Mouse (Mus musculus) heart, embryonic 10.5 days (tissue): ENCODE measurements at regions not wholly inside any gene's neighbourhood (a gene's known extent, or its start where the extent isn't known, plus 50 kb on each side); places are given as distances from the start of the nearest gene placed in this dataset.

Source experiments
- DNase-seq: peaks from one replicate; pipeline ENCODE4 v3.0.0-alpha.2; 2017; ENCODE audit warnings: low spot score
- H3K27ac ChIP-seq: fragments of 300-500 bp; sonication (generic); 2 replicates; pipeline ENCODE4 v1.5.1; 2016; ENCODE audit warnings: mild to moderate bottlenecking
- H3K27me3 ChIP-seq: fragments of 300-500 bp; sonication (generic); 2 replicates; pipeline ENCODE4 v1.6.1; 2016; ENCODE audit warnings: mild to moderate bottlenecking; ENCODE audit not compliant: poor library complexity, insufficient read depth, severe bottlenecking
- H3K36me3 ChIP-seq: fragments of 300-500 bp; sonication (generic); 2 replicates; pipeline ENCODE4 v1.6.1; 2016; ENCODE audit warnings: mild to moderate bottlenecking, moderate library complexity
- H3K4me1 ChIP-seq: fragments of 300-500 bp; sonication (generic); 2 replicates; pipeline ENCODE4 v1.6.1; 2016; ENCODE audit warnings: mild to moderate bottlenecking
- H3K4me3 ChIP-seq: fragments of 300-500 bp; sonication (generic); 2 replicates; pipeline ENCODE4 v1.5.1; 2016; ENCODE audit warnings: mild to moderate bottlenecking, moderate library complexity
- H3K9me3 ChIP-seq: fragments of 300-500 bp; sonication (generic); 2 replicates; pipeline ENCODE4 v1.6.1; 2016; ENCODE audit warnings: mild to moderate bottlenecking, moderate library complexity
- WGBS: fragments of 180-500 bp; shearing (Covaris S2); methylation state at CpG from one replicate; pipeline ENCODE4 v1.1.7; 2016; 5-methylcytosine and 5-hydroxymethylcytosine counted together

DNA sequence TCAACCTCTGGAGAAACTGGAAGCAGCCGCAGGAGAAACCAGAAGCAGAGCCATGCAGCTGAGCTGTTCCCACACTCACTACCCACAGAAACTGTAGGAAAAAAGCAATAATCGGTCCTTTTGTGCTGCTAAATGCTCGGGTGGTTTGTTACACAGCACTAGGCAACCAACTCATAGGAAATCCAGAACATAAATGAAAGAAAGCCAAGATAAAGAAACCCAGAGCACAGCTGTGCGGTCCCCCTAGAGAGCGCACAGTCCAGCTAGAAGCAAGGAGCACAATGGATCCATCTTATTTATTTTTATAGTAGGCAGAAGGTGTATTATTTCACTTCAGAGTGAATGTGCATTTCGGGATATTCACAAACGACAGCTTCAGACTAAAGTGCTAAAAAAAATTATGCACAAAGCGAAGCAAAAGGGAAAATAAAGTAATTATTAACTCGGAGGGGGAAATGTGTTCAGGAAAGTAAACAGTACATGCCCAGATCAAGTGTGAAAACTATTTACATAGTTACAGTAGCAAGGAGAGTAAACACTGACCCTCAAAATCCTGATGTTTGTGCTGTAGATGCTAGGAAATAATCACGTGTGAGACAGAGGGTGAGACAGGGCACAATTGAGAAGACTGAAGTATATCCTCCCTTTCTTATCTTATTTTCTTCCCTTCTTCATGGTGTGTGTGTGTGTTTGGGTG, 204.4 kb upstream of the Noct start:
- DNase-seq = no peak
- 82% methylated on average over 10 of the region's 10 CpGs for WGBS
- H3K4me3 ChIP-seq = no peak overlapping the region
- H3K27me3 ChIP-seq = no peaks in the 10 kb centered on the region
- H3K36me3 ChIP-seq = no peaks in the 10 kb centered on the region
- no peaks in the 10 kb centered on the region for H3K9me3 ChIP-seq
- no peak overlapping the region for H3K27ac ChIP-seq
- no peaks in the 10 kb centered on the region for H3K4me1 ChIP-seq

DNA sequence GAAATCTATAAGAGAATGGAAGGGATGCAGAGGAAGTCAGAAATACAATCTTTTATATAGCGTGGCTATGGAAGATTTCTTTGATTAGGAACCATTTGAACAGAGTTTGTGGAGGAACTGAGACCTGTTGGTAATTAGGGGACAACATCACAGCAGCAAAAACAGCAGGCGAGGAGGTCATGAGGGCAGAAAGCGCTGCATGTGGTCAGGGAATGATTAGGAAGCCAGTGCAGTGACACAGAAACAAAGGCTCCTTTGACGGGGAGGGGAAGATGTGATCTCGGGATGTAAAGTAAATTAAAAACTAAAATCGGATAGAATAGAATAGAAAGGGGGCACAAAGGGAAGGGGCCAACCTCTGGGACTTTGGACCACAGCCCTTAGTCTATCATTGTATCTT, 199.6 kb upstream of the Noct start:
- H3K4me1 ChIP-seq = no peaks in the 10 kb centered on the region
- H3K27me3 ChIP-seq = no peaks in the 10 kb centered on the region
- H3K27ac ChIP-seq = no peak overlapping the region
- no peaks in the 10 kb centered on the region for H3K36me3 ChIP-seq
- DNase-seq = no peak
- no peaks in the 10 kb centered on the region for H3K9me3 ChIP-seq
- no peak overlapping the region for H3K4me3 ChIP-seq
- 42% methylated on average over 6 of the region's 6 CpGs for WGBS

DNA sequence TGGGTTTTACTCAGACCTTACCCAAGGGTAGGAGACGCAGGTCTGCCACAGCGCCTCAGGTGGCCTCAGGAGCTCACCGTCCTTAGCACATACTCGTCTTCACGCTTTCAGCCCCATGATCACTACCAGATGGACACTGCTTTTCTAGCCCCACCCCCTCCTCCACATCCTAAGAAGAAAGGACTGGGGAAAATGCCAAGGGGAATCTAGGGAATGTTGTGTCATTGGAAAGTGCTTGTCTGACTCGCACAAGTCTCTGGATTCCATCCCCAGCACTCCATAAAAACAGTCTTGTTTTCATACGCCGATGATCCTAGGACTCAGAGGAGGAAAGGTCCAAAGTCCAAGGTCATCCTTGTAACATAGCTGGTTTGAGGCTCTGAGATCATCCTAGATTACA, 192.4 kb upstream of the Noct start:
- Histone ChIP-seq H3K4me1 (peaks cover 3% of the 10 kb centered on the region; the same call in 1 of the 2 replicates), H3K27me3 (no peaks in the 10 kb centered on the region), H3K4me3 (no peak overlapping the region), H3K9me3 (no peaks in the 10 kb centered on the region), H3K27ac (no peak overlapping the region), H3K36me3 (no peaks in the 10 kb centered on the region)
- WGBS = 57% methylated on average over 8 of the region's 8 CpGs
- DNase-seq = no peak

DNA sequence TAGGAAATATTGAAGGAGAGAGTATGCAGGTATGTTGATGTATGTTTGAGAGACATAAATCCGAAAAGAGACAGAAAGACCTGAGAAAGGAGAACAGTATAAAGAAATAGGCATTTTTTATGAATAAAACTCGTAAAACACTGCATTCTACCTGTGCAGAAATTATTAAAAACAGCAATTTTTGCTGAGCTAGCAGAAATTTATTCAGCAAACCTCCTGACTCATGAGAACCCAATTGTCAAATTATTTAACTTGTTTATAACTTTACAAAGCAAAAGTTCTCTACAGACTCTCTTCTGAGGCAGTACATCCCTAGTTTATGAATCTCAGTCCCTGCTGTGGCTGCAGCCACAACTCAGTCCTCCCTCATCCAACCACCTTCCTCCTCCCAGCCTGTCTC, 191.0 kb upstream of the Noct start:
- no peak for DNase-seq
- no peaks in the 10 kb centered on the region for H3K27me3 ChIP-seq
- no peak overlapping the region for H3K4me3 ChIP-seq
- no peak overlapping the region for H3K27ac ChIP-seq
- no peaks in the 10 kb centered on the region for H3K9me3 ChIP-seq
- H3K36me3 ChIP-seq = no peaks in the 10 kb centered on the region
- H3K4me1 ChIP-seq = peaks cover 6% of the 10 kb centered on the region; the same call in 1 of the 2 replicates
- 80% methylated on average over 2 of the region's 2 CpGs for WGBS

DNA sequence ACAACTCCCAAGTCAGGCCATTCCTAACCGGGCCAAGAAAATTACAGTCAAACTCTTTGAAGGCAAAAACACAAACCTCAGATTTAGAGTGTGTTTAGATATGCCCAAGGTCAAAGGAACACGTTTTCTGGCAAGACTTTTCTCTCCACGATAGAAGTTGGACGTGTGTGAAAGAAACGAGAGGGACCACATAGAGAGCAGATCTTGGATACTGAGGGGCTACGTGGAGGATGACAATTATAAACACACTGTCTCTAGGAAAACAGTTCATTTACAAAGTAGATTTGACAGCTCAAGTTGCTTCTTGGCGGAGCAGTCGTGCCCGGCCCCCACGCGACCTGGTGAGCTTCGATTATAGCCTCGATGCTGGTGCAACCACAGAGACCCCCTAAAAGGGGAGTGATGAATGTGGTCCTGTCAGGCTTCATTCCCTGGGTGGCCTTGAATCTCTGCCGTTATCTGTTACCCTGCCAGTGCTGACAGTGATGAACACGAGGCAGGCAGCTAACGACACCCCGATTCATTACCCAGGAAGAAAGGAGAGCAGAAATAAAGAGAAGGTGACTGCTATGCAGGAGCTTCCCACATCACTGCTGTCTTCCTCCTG, 187.4 kb upstream of the Noct start:
- Histone ChIP-seq H3K27me3 (no peaks in the 10 kb centered on the region), H3K9me3 (no peaks in the 10 kb centered on the region), H3K4me3 (no peak overlapping the region), H3K27ac (no peak overlapping the region), H3K4me1 (peaks cover 6% of the 10 kb centered on the region; the same call in 1 of the 2 replicates), H3K36me3 (no peaks in the 10 kb centered on the region)
- 56% methylated on average over 17 of the region's 17 CpGs for WGBS
- no peak for DNase-seq

DNA sequence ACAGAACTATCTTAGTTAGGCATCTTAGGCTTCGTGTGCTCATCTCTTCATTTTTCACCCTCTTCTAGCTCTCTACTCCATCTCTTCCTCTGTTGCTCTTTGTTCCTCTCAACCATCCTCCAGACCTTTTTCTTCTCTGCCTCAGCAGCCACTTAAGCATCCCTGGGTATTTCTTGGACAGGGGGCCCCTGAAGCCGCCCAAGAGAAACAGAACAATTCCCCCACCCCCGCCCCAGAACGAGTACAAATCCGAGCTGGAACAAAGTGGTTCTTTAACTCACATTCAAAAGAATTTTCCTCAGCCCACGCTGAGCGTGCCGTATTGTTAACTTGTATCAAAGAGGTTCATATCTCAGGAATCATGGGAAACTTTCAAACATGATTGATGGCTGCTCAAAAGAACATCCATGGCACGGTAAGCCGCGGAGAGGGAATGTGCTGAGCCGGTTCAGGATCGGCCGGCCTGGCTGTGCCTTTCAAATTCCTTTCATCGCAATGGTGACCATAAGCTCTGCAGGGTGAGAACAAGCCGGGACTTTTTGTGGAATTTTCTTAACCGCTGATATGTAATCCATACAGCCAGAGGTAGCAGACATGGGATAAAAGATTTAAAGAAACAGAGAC, 181.9 kb upstream of the Noct start:
- Histone ChIP-seq H3K4me1 (no peaks in the 10 kb centered on the region), H3K27me3 (no peaks in the 10 kb centered on the region), H3K9me3 (no peaks in the 10 kb centered on the region), H3K36me3 (no peaks in the 10 kb centered on the region), H3K4me3 (no peak overlapping the region), H3K27ac (no peak overlapping the region)
- peak; percentile 69 for DNase-seq
- WGBS = 50% methylated on average over 17 of the region's 17 CpGs

DNA sequence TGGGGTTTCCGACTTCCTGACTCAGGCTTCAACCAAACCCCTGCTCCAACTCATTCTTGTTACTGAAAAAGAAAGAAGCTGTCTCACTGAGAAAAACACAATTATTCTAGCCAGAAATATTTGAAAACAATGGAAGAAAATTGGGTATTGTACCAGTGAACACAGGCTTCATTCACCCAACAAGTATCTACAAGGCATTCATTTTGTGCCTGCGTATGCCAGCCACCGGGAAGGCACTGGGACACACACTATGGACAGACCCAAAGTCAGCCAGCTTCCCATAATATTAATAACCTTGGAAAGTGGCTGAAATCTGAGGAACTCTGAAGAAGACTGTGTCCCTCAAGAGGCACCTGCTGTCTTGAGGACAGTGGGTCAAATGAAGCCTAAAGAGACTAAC, 175.5 kb upstream of the Noct start:
- WGBS = 87% methylated on average over 3 of the region's 3 CpGs
- Histone ChIP-seq H3K4me3 (no peak overlapping the region), H3K4me1 (no peaks in the 10 kb centered on the region), H3K9me3 (peaks cover 4% of the 10 kb centered on the region; the same call in 1 of the 2 replicates), H3K36me3 (no peaks in the 10 kb centered on the region), H3K27me3 (no peaks in the 10 kb centered on the region), H3K27ac (no peak overlapping the region)
- no peak for DNase-seq

DNA sequence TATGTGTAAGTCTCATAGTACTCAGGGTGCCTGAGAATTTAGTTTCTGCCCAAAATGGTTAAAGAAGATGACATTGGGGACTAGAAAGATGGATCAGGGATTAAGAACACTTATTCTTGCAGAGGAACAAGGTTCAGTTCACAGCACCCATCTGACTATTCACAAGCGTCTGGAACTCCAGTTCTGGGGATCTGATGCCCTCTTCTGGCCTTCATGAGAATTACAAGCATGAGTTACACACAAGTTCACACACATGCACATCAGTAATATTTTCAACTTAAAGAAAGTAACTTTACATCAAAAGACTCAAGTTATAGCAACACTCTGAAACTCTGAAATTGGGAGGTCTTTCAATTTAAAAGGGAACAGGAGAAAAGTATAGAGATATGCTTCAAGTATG, 174.1 kb upstream of the Noct start:
- no peak overlapping the region for H3K4me3 ChIP-seq
- no peaks in the 10 kb centered on the region for H3K27me3 ChIP-seq
- H3K9me3 ChIP-seq = peaks cover 4% of the 10 kb centered on the region; the same call in 1 of the 2 replicates
- no peaks in the 10 kb centered on the region for H3K4me1 ChIP-seq
- no peak for DNase-seq
- H3K36me3 ChIP-seq = no peaks in the 10 kb centered on the region
- WGBS = 83% methylated on average over 1 of the region's 1 CpGs
- no peak overlapping the region for H3K27ac ChIP-seq

DNA sequence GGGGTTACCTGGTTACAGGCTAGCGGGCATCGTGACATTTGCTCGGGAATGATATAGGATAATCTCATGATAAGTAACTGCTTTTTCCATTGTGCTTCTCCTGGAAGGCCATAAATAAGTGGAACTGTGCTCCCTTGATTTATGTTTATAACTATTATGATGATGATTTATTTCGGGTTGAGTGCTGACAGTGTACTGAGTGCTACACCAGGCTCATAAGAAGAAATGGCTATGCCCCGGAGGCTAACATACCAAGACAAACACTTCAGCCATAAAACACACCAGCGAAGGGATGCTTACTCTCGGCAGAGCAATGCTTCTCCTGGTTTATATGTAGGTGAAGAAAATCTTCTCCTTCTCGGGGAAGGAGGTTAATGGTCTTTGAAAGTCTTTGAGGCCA, 169.2 kb upstream of the Noct start:
- Histone ChIP-seq H3K36me3 (no peaks in the 10 kb centered on the region), H3K4me1 (no peaks in the 10 kb centered on the region), H3K27ac (no peak overlapping the region), H3K27me3 (no peaks in the 10 kb centered on the region), H3K4me3 (no peak overlapping the region), H3K9me3 (peaks cover 2% of the 10 kb centered on the region; the same call in 1 of the 2 replicates)
- 88% methylated on average over 8 of the region's 8 CpGs for WGBS
- no peak for DNase-seq

DNA sequence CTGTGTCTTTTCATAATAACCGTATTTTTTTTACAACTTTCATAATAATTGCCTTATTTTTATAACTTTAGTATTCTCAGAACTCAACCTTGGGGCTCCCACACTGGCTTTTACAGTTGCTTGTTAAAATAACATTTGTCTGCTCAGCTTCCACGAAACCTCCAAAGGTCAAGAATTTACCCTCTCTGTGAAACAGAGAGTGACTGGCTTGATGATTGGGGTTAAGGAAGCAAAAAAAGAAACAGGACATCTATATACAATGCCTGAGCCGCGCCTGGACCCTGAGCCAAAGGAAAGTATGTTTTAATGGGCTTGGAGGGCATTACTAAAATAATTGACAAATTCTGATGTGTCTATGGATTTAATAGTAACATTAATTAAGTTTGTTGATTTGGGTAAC, 160.0 kb upstream of the Noct start:
- 0 out of 2 replicates have a peak, but pooled peaks cover 8% of the 10 kb centered on the region for H3K4me1 ChIP-seq
- H3K9me3 ChIP-seq = no peaks in the 10 kb centered on the region
- WGBS = 57% methylated on average over 4 of the region's 4 CpGs
- H3K4me3 ChIP-seq = no peak overlapping the region
- DNase-seq = no peak
- no peaks in the 10 kb centered on the region for H3K27me3 ChIP-seq
- H3K27ac ChIP-seq = no peak overlapping the region
- no peaks in the 10 kb centered on the region for H3K36me3 ChIP-seq

DNA sequence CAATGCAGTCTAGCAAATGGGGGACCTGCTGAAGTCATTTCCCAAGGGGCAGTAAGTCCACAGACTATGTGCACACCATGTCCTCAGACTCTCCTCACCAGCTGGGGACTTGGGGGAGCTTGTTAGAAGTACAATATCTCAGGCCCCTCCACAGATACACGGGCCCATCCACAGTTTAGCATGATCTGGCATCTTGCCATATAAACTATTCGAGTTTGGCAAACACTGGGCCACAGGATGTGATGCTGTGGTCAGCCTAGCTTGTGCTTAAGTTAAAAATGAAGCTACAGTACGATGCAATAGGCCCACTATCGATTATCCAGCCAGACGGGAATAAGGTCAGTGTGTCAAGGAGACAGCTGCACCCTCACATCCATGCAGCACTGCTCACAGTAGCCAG, 157.9 kb upstream of the Noct start:
- DNase-seq = no peak
- no peak overlapping the region for H3K27ac ChIP-seq
- 61% methylated on average over 5 of the region's 5 CpGs for WGBS
- H3K4me3 ChIP-seq = no peak overlapping the region
- no peaks in the 10 kb centered on the region for H3K9me3 ChIP-seq
- no peaks in the 10 kb centered on the region for H3K27me3 ChIP-seq
- H3K4me1 ChIP-seq = 0 out of 2 replicates have a peak, but pooled peaks cover 8% of the 10 kb centered on the region
- H3K36me3 ChIP-seq = no peaks in the 10 kb centered on the region

DNA sequence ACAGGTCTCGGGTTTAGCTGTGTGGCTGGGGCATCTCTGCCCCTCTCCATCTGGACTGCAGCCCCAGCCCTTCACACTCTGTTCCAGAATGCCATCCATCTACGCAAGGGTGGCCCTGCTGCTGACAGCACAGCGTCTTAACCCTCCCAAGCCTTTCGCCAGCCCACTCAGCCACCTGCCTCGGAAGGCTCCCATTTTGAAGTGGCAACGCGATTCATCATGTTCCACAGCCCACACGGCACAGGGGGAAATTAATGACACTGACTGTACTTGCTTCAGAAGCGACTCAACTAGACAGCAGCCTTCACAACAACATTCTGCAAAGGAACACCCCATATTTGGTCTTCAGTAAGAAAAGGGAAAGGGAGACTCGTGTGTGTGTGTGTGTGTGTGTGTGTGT, 151.8 kb upstream of the Noct start:
- 75% methylated on average over 10 of the region's 10 CpGs for WGBS
- DNase-seq = peak; percentile 74

DNA sequence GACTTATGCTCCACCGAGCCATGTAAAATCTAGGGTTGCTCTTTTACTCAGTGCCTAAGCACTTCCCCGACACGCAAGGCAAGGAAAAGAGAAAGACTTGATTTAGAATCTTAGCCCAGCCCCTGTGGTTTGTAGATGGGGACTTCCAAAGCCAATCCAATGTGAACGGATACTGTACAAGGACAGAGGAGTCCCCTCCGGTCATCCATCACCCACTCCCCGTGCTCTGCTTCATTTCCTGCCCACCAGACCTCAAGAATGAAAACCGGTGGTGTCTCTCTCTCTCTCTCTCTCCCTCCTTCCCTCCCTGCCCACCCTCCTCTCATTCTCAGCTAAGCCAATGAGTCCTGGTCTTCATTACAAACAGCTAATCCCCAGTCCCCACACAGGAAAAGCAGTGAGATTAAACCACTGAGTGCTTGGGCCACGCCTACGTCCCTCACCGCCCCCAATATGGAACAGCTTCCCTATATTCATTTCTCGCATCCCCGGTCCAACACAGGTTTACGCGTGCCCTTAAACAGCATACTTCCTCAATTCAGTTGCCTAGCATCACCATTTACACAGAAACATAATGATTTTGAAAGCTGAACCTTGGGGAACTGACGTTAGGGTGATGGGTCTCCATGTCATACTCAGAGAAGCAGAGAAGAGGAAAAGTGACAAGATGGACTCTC, 151.1 kb upstream of the Noct start:
- WGBS = 83% methylated on average over 15 of the region's 15 CpGs
- H3K4me3 ChIP-seq = no peak overlapping the region
- H3K27me3 ChIP-seq = no peaks in the 10 kb centered on the region
- peak; percentile 61 for DNase-seq
- H3K4me1 ChIP-seq = peaks cover 21% of the 10 kb centered on the region
- no peak overlapping the region for H3K27ac ChIP-seq
- no peaks in the 10 kb centered on the region for H3K9me3 ChIP-seq
- H3K36me3 ChIP-seq = no peaks in the 10 kb centered on the region

More for the DNA sequence above, 151.8 kb upstream of the Noct start:
- Histone ChIP-seq H3K27me3 (no peaks in the 10 kb centered on the region), H3K9me3 (no peaks in the 10 kb centered on the region), H3K27ac (no peak overlapping the region), H3K4me3 (no peak overlapping the region), H3K4me1 (peaks cover 18% of the 10 kb centered on the region), H3K36me3 (no peaks in the 10 kb centered on the region)
